ENCODE assay signal across 8 mouse cellular contexts in the genomic region with DNA sequence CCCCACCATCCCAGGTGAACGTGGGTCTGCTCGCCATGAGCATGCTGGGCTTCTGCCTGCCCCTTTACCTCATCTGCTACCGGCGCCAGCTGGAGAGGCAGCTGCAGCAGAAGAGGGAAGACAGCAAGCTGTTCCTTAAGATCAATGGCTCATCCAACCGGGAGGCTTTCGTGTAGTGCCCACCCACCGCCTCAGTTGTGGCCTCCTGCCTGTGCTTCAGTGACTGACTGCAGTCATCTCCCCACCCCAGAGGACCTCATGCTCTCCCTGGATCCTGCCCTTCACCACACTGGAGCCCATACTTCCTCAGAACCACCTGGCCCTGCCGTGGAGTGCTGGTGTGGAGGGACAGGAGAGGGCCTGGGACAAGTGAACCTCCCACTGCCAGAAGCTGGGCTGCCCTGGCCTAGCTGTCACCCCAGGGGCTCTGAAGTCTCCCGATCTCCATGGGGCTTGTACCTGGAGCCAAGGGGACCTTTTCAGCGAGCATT. TPM values are rescaled to one million over a fixed set of nuclear protein-coding genes. Genes with fewer than 3 reads are reported as not detected.
DNase-seq lines count a peak whose midpoint lies in the region; ATAC-seq and TF ChIP-seq lines count a peak whose summit lies in the region.

No protein-coding gene starts in this region.

- H3K27me3 ChIP-seq in kidney, embryonic 16.5 days (ENCODE audit: insufficient read depth, low read length) = no peaks in the 10 kb centered on the region
- H3K27me3 ChIP-seq in embryonic facial prominence, embryonic 13.5 days = no peaks in the 10 kb centered on the region
- H3K27me3 ChIP-seq in hindbrain, postnatal 0 days (ENCODE audit: insufficient read depth, low read length) = no peaks in the 10 kb centered on the region
- no peaks in the 10 kb centered on the region for H3K27me3 ChIP-seq in midbrain, embryonic 16.5 days (ENCODE audit: control insufficient read depth, insufficient read depth, low read depth, low read length)

- no peak overlapping the region for H3K27ac ChIP-seq in kidney, embryonic 16.5 days (ENCODE audit: low read length)
- peak overlapping the region; percentile 56 for H3K27ac ChIP-seq in embryonic facial prominence, embryonic 13.5 days
- peak overlapping the region; percentile 79; the same call in 1 of the 2 replicates for H3K27ac ChIP-seq in hindbrain, postnatal 0 days
- H3K27ac ChIP-seq in midbrain, embryonic 16.5 days (ENCODE audit: low read length) = peak overlapping the region; percentile 78

- no peak for DNase-seq in kidney, postnatal 25 days
- DNase-seq in hindbrain, postnatal 0 days (ENCODE audit: low spot score) = no peak
- no peak for DNase-seq in layer of hippocampus, postnatal 25 days (ENCODE audit: extremely low spot score in 1 of 2, low spot score in 1 of 2)

- ATAC-seq in kidney, embryonic 16.5 days (ENCODE audit: low FRiP score, low TSS enrichment) = 0 out of 2 replicates have a peak, but pooled peaks have one; percentile 3
- no peak for ATAC-seq in embryonic facial prominence, embryonic 13.5 days (ENCODE audit: insufficient number of reproducible peaks, insufficient read depth, low FRiP score, low TSS enrichment, low read depth)
- no peak for ATAC-seq in hindbrain, postnatal 0 days
- no peak for ATAC-seq in midbrain, embryonic 16.5 days
- no peak for ATAC-seq in inflammation-experienced regulatory T-cells, adult 6 months
- ATAC-seq in CD4-positive, CD25-positive, alpha-beta regulatory T cell, adult 4 months = no peak

- peak overlapping the region; percentile 56 for H3K9ac ChIP-seq in kidney, embryonic 16.5 days (replicated peaks; ENCODE audit: low read length)
- H3K9ac ChIP-seq in embryonic facial prominence, embryonic 13.5 days = peak overlapping the region; percentile 55
- H3K9ac ChIP-seq in hindbrain, postnatal 0 days (replicated peaks; ENCODE audit: low read length) = peak overlapping the region; percentile 9; the same call in 1 of the 2 replicates
- H3K9ac ChIP-seq in midbrain, embryonic 16.5 days (ENCODE audit: low read depth, low read length) = peak overlapping the region; percentile 57

- no peaks in the 10 kb centered on the region; the same call in 1 of the 2 replicates for H3K36me3 ChIP-seq in kidney, embryonic 16.5 days (ENCODE audit: insufficient read depth, low read length)
- no peaks in the 10 kb centered on the region for H3K36me3 ChIP-seq in embryonic facial prominence, embryonic 13.5 days
- peaks cover 8% of the 10 kb centered on the region for H3K36me3 ChIP-seq in hindbrain, postnatal 0 days (ENCODE audit: insufficient read depth, low read length)
- H3K36me3 ChIP-seq in midbrain, embryonic 16.5 days (ENCODE audit: control insufficient read depth, insufficient read depth, low read length) = peaks cover 10% of the 10 kb centered on the region

- no peak for TF ChIP-seq CTCF in hindbrain, postnatal 0 days (IDR thresholded peaks at IDR 0.05; ENCODE audit: low read depth)

- H3K4me2 ChIP-seq in kidney, embryonic 16.5 days (replicated peaks; ENCODE audit: low read depth, low read length) = no peak overlapping the region; the same call in 1 of the 2 replicates
- H3K4me2 ChIP-seq in embryonic facial prominence, embryonic 13.5 days = peak overlapping the region; percentile 24
- no peak overlapping the region for H3K4me2 ChIP-seq in hindbrain, postnatal 0 days (ENCODE audit: low read depth, low read length)
- no peak overlapping the region for H3K4me2 ChIP-seq in midbrain, embryonic 16.5 days (ENCODE audit: low read length)

- peaks cover 21% of the 10 kb centered on the region for H3K4me1 ChIP-seq in kidney, embryonic 16.5 days (ENCODE audit: insufficient read depth, low read length)
- H3K4me1 ChIP-seq in embryonic facial prominence, embryonic 13.5 days = peaks cover 15% of the 10 kb centered on the region
- H3K4me1 ChIP-seq in hindbrain, postnatal 0 days (ENCODE audit: insufficient read depth, low read length) = peaks cover 13% of the 10 kb centered on the region; the same call in 1 of the 2 replicates
- H3K4me1 ChIP-seq in midbrain, embryonic 16.5 days (ENCODE audit: control insufficient read depth, insufficient read depth, low read length) = peaks cover 14% of the 10 kb centered on the region

- WGBS in kidney, embryonic 16.5 days = 20% methylated on average over 10 of the region's 10 CpGs
- 14% methylated on average over 10 of the region's 10 CpGs for WGBS in embryonic facial prominence, embryonic 13.5 days
- 10% methylated on average over 10 of the region's 10 CpGs for WGBS in hindbrain, postnatal 0 days
- 8% methylated on average over 10 of the region's 10 CpGs for WGBS in midbrain, embryonic 16.5 days

- H3K4me3 ChIP-seq in kidney, embryonic 16.5 days (ENCODE audit: low read length) = no peak overlapping the region
- H3K4me3 ChIP-seq in embryonic facial prominence, embryonic 13.5 days = no peak overlapping the region
- H3K4me3 ChIP-seq in hindbrain, postnatal 0 days (ENCODE audit: low read length) = no peak overlapping the region
- no peak overlapping the region for H3K4me3 ChIP-seq in midbrain, embryonic 16.5 days (ENCODE audit: low read depth, low read length)

- no peaks in the 10 kb centered on the region for H3K9me3 ChIP-seq in kidney, embryonic 16.5 days (ENCODE audit: low read length)
- H3K9me3 ChIP-seq in embryonic facial prominence, embryonic 13.5 days = no peaks in the 10 kb centered on the region
- no peaks in the 10 kb centered on the region for H3K9me3 ChIP-seq in hindbrain, postnatal 0 days (ENCODE audit: low read length)
- no peaks in the 10 kb centered on the region for H3K9me3 ChIP-seq in midbrain, embryonic 16.5 days (replicated peaks; ENCODE audit: control insufficient read depth, low read length, poor library complexity, severe bottlenecking)

RNA-seq across cellular contexts. Expression of a gene that starts 15.6 kb away (rescaled TPM):
- polyA plus RNA-seq in kidney, embryonic 16.5 days (2015; fragmentation: Nextera tagmentation; extraction: Ambion mirVana) = 70.4 and 72.1 TPM in 2 replicates
- polyA plus RNA-seq in embryonic facial prominence, embryonic 13.5 days (2015; fragmentation: Nextera tagmentation; extraction: Ambion mirVana) = 66.2 and 74.4 TPM in 2 replicates
- 90.7 and 91.4 TPM in 2 replicates for total RNA-seq in hindbrain, postnatal 0 days (2014; rRNA removed)
- polyA plus RNA-seq in hindbrain, postnatal 0 days (2015; fragmentation: Nextera tagmentation; extraction: Ambion mirVana) = 95.9 and 109 TPM in 2 replicates
- 95.7 and 98.3 TPM in 2 replicates for polyA plus RNA-seq in midbrain, embryonic 16.5 days (2015; fragmentation: Nextera tagmentation; extraction: Ambion mirVana)
- polyA plus RNA-seq in inflammation-experienced regulatory T-cells, adult 6 months (2017; shearing (Covaris generic)) = 10 to 100 TPM; 30.5 to 50.5 (median 40.2) TPM
- 100 to 1,000 TPM; 281 to 305 TPM for total RNA-seq in layer of hippocampus, postnatal 25 days (2021)
- polyA plus RNA-seq in CD4-positive, CD25-positive, alpha-beta regulatory T cell, adult 4 months (2017; shearing (Covaris generic)) = 10 to 100 TPM; 22.1 to 42.5 TPM

RNA-seq across cellular contexts. Expression of a gene that starts 40.9 kb away (rescaled TPM):
- 9.4 and 9.7 TPM in 2 replicates for polyA plus RNA-seq in kidney, embryonic 16.5 days (2015; fragmentation: Nextera tagmentation; extraction: Ambion mirVana)
- polyA plus RNA-seq in embryonic facial prominence, embryonic 13.5 days (2015; fragmentation: Nextera tagmentation; extraction: Ambion mirVana) = 3.6 and 4.5 TPM in 2 replicates
- 31.3 and 36.2 TPM in 2 replicates for total RNA-seq in hindbrain, postnatal 0 days (2014; rRNA removed)
- polyA plus RNA-seq in hindbrain, postnatal 0 days (2015; fragmentation: Nextera tagmentation; extraction: Ambion mirVana) = 17.2 and 17.8 TPM in 2 replicates
- 19.4 and 21.0 TPM in 2 replicates for polyA plus RNA-seq in midbrain, embryonic 16.5 days (2015; fragmentation: Nextera tagmentation; extraction: Ambion mirVana)
- polyA plus RNA-seq in inflammation-experienced regulatory T-cells, adult 6 months (2017; shearing (Covaris generic)) = 10 to 100 TPM; 20.1 to 22.4 (median 21.6) TPM
- 10 to 100 TPM; 49.8 to 54.2 TPM for total RNA-seq in layer of hippocampus, postnatal 25 days (2021)
- 10 to 100 TPM; 17.3 to 27.2 TPM for polyA plus RNA-seq in CD4-positive, CD25-positive, alpha-beta regulatory T cell, adult 4 months (2017; shearing (Covaris generic))

RNA-seq across cellular contexts. Expression of a gene that starts 58.4 kb away (rescaled TPM):
- 33.2 and 34.2 TPM in 2 replicates for polyA plus RNA-seq in kidney, embryonic 16.5 days (2015; fragmentation: Nextera tagmentation; extraction: Ambion mirVana)
- polyA plus RNA-seq in embryonic facial prominence, embryonic 13.5 days (2015; fragmentation: Nextera tagmentation; extraction: Ambion mirVana) = 23.2 and 26.2 TPM in 2 replicates
- total RNA-seq in hindbrain, postnatal 0 days (2014; rRNA removed) = 52.1 and 53.2 TPM in 2 replicates
- polyA plus RNA-seq in hindbrain, postnatal 0 days (2015; fragmentation: Nextera tagmentation; extraction: Ambion mirVana) = 38.8 and 43.9 TPM in 2 replicates
- 40.0 and 40.2 TPM in 2 replicates for polyA plus RNA-seq in midbrain, embryonic 16.5 days (2015; fragmentation: Nextera tagmentation; extraction: Ambion mirVana)
- polyA plus RNA-seq in inflammation-experienced regulatory T-cells, adult 6 months (2017; shearing (Covaris generic)) = 100 to 1,000 TPM; 110 to 156 (median 133) TPM
- 10 to 100 TPM; 40.6 to 46.7 TPM for total RNA-seq in layer of hippocampus, postnatal 25 days (2021)
- polyA plus RNA-seq in CD4-positive, CD25-positive, alpha-beta regulatory T cell, adult 4 months (2017; shearing (Covaris generic)) = 100 to 1,000 TPM; 123 to 160 TPM

RNA-seq across cellular contexts. Expression of a gene that starts 59.0 kb away (rescaled TPM):
- polyA plus RNA-seq in kidney, embryonic 16.5 days (2015; fragmentation: Nextera tagmentation; extraction: Ambion mirVana) = 19.2 and 19.5 TPM in 2 replicates
- polyA plus RNA-seq in embryonic facial prominence, embryonic 13.5 days (2015; fragmentation: Nextera tagmentation; extraction: Ambion mirVana) = 5.0 and 6.0 TPM in 2 replicates
- total RNA-seq in hindbrain, postnatal 0 days (2014; rRNA removed) = 3.3 and 3.7 TPM in 2 replicates
- 3.5 and 3.6 TPM in 2 replicates for polyA plus RNA-seq in hindbrain, postnatal 0 days (2015; fragmentation: Nextera tagmentation; extraction: Ambion mirVana)
- 3.4 and 4.3 TPM in 2 replicates for polyA plus RNA-seq in midbrain, embryonic 16.5 days (2015; fragmentation: Nextera tagmentation; extraction: Ambion mirVana)
- under 1 TPM; 0.18 to 0.93 (median 0.28) TPM for polyA plus RNA-seq in inflammation-experienced regulatory T-cells, adult 6 months (2017; shearing (Covaris generic))
- 1 to 10 TPM; 1.4 to 1.6 TPM for total RNA-seq in layer of hippocampus, postnatal 25 days (2021)
- under 1 TPM; 0.85 to 0.91 TPM for polyA plus RNA-seq in CD4-positive, CD25-positive, alpha-beta regulatory T cell, adult 4 months (2017; shearing (Covaris generic))
